Mouse (Mus musculus) lung, adult 2 months (tissue): Measurements from ENCODE around the gene Nudt1.

Experiments
- CTCF ChIP-seq: fragments of 200-500 bp; IDR thresholded peaks from 2 replicates; pipeline ENCODE4 v1.5.1; 2011; ENCODE audit warnings: mild to moderate bottlenecking, low read length, control low read depth; ENCODE audit not compliant: insufficient read depth
- POLR2A ChIP-seq: fragments of 200-500 bp; IDR thresholded peaks from 2 replicates; pipeline ENCODE4 v1.6.1; 2011; ENCODE audit warnings: low read depth, mild to moderate bottlenecking, control low read depth, low read length, borderline replicate concordance; ENCODE audit errors: extremely low read depth

GRCm38 (mm10) chr5:140359930-140360674, 38.6 kb downstream of the Nudt1 start:
- TF ChIP-seq POLR2A: no peak
- no peak for TF ChIP-seq CTCF
